Mouse (Mus musculus) kidney, postnatal 0 days (tissue): ENCODE results near the gene Lrrk1. TPM values are rescaled to one million over a fixed set of nuclear protein-coding genes. Genes with fewer than 3 reads are reported as not detected.

Source experiments
- ATAC-seq: fragments of 200-750 bp; cut with Nextera tagmentation; replicated peaks from 2 replicates; pipeline ENCODE4 v1.8.0; 2017; ENCODE audit warnings: low read depth, moderate number of reproducible peaks, moderate TSS enrichment, moderate library complexity; ENCODE audit not compliant: low FRiP score
- DNase-seq: peaks from one replicate; pipeline ENCODE4 v3.0.0-alpha.2; 2016; ENCODE audit warnings: low spot score
- H3K27ac ChIP-seq: fragments of 300-500 bp; sonication (generic); 2 replicates; pipeline ENCODE4 v1.5.1; 2014; ENCODE audit warnings: mild to moderate bottlenecking
- H3K27me3 ChIP-seq: fragments of 300-500 bp; sonication (generic); 2 replicates; pipeline ENCODE4 v1.6.1; 2014; ENCODE audit warnings: low read length, mixed read lengths; ENCODE audit not compliant: insufficient read depth
- H3K36me3 ChIP-seq: fragments of 300-500 bp; sonication (generic); 2 replicates; pipeline ENCODE4 v1.6.1; 2014; ENCODE audit warnings: low read length, mixed read lengths; ENCODE audit not compliant: insufficient read depth
- H3K4me1 ChIP-seq: fragments of 300-500 bp; sonication (generic); replicated peaks from 2 replicates; pipeline ENCODE4 v1.6.1; 2014; ENCODE audit warnings: antibody characterized with exemption, low read length, mixed read lengths; ENCODE audit not compliant: insufficient read depth
- H3K4me2 ChIP-seq: fragments of 300-500 bp; sonication (generic); 2 replicates; pipeline ENCODE4 v1.6.1; 2014; ENCODE audit warnings: mild to moderate bottlenecking, low read length, moderate library complexity, mixed read lengths
- H3K4me3 ChIP-seq: fragments of 300-500 bp; sonication (generic); replicated peaks from 2 replicates; pipeline ENCODE4 v1.5.1; 2014; ENCODE audit warnings: low read depth, low read length
- H3K9ac ChIP-seq: fragments of 300-500 bp; sonication (generic); 2 replicates; pipeline ENCODE4 v1.6.1; 2014; ENCODE audit warnings: low read depth, low read length
- H3K9me3 ChIP-seq: fragments of 300-500 bp; sonication (generic); replicated peaks from 2 replicates; pipeline ENCODE4 v1.6.1; 2016; ENCODE audit warnings: low read length, inconsistent platforms, mixed read lengths
- CTCF ChIP-seq: IDR thresholded peaks from 2 replicates; pipeline ENCODE4 v1.5.1; 2016; ENCODE audit warnings: antibody characterized with exemption, low read depth, mild to moderate bottlenecking, moderate library complexity
- WGBS: fragments of 180-500 bp; shearing (Covaris S2); extraction: QIAGEN DNeasy Blood & Tissue Kit; methylation state at CpG from one replicate; pipeline ENCODE4 v1.1.7; 2014; 5-methylcytosine and 5-hydroxymethylcytosine counted together
- polyA plus RNA-seq: library from polyadenylated mRNA; unstranded; fragments of >200 nt; fragmentation: Nextera tagmentation; extraction: Ambion mirVana; gene quantifications from 2 replicates; pipeline ENCODE4 v1.2.1, GENCODE M21; 2015

Gene Lrrk1
- polyA plus RNA-seq, 1 experiment from 2014 or later = 8.5 TPM

- H3K4me2 ChIP-seq = no peak overlapping the region
- no peaks in the 10 kb centered on the region for H3K27me3 ChIP-seq
- 25% methylated on average over 3 of the region's 3 CpGs for WGBS
- no peak overlapping the region for H3K4me3 ChIP-seq
- no peaks in the 10 kb centered on the region for H3K9me3 ChIP-seq
- ATAC-seq (peak; percentile 61; the same call in 1 of the 2 replicates), DNase-seq (peak; percentile 50)
- no peaks in the 10 kb centered on the region for H3K36me3 ChIP-seq
- no peak overlapping the region for H3K9ac ChIP-seq
- 0 out of 2 replicates have a peak overlapping the region, but pooled peaks have one; percentile 42 for H3K27ac ChIP-seq
- H3K4me1 ChIP-seq = peaks cover 5% of the 10 kb centered on the region; the same call in 1 of the 2 replicates
- no peak for TF ChIP-seq CTCF
These were observed 48.1 kb downstream of the Lrrk1 start for GRCm38 (mm10) chr7:66340044-66340443.

- Histone ChIP-seq H3K9ac (no peak overlapping the region), H3K27me3 (no peaks in the 10 kb centered on the region), H3K36me3 (no peaks in the 10 kb centered on the region), H3K4me3 (no peak overlapping the region), H3K4me2 (no peak overlapping the region), H3K4me1 (peaks cover 5% of the 10 kb centered on the region; the same call in 1 of the 2 replicates), H3K9me3 (no peaks in the 10 kb centered on the region), H3K27ac (0 out of 2 replicates have a peak overlapping the region, but pooled peaks have one; percentile 42)
- 23% methylated on average over 5 of the region's 5 CpGs for WGBS
- DNase-seq (peak; percentile 40), ATAC-seq (no peak)
- TF ChIP-seq CTCF = no peak
These were observed 48.5 kb downstream of the Lrrk1 start for GRCm38 (mm10) chr7:66339625-66340024.

- no peak for TF ChIP-seq CTCF
- DNase-seq (no peak), ATAC-seq (no peak)
- Histone ChIP-seq H3K9me3 (no peaks in the 10 kb centered on the region), H3K4me3 (no peak overlapping the region), H3K27ac (no peak overlapping the region), H3K36me3 (no peaks in the 10 kb centered on the region), H3K9ac (no peak overlapping the region), H3K4me2 (no peak overlapping the region), H3K4me1 (peaks cover 5% of the 10 kb centered on the region; the same call in 1 of the 2 replicates), H3K27me3 (no peaks in the 10 kb centered on the region)
- WGBS = 87% methylated on average over 2 of the region's 2 CpGs
These were observed 51.2 kb downstream of the Lrrk1 start for GRCm38 (mm10) chr7:66336955-66337354.

- peaks cover 5% of the 10 kb centered on the region; the same call in 1 of the 2 replicates for H3K36me3 ChIP-seq
- ATAC-seq = no peak
- H3K4me2 ChIP-seq = no peak overlapping the region
- H3K9me3 ChIP-seq = no peaks in the 10 kb centered on the region
- WGBS = 93% methylated on average over 4 of the region's 4 CpGs
- no peak for TF ChIP-seq CTCF
- H3K4me1 ChIP-seq = no peaks in the 10 kb centered on the region
- no peak overlapping the region for H3K4me3 ChIP-seq
- DNase-seq = no peak
- no peak overlapping the region for H3K9ac ChIP-seq
- no peak overlapping the region for H3K27ac ChIP-seq
- no peaks in the 10 kb centered on the region for H3K27me3 ChIP-seq
These were observed 54.1 kb downstream of the Lrrk1 start for GRCm38 (mm10) chr7:66333906-66334500.

- no peak for ATAC-seq
- WGBS = 85% methylated on average over 8 of the region's 8 CpGs
- H3K4me2 ChIP-seq = no peak overlapping the region
These were observed 55.8 kb downstream of the Lrrk1 start for GRCm38 (mm10) chr7:66332340-66332739.

GRCm38 (mm10) chr7:66330610-66331009, 57.5 kb downstream of the Lrrk1 start:
- DNase-seq (no peak), ATAC-seq (no peak)
- no peak overlapping the region for H3K4me3 ChIP-seq
- H3K4me1 ChIP-seq = no peaks in the 10 kb centered on the region
- no peak overlapping the region for H3K4me2 ChIP-seq
- no peak overlapping the region for H3K27ac ChIP-seq
- H3K9me3 ChIP-seq = no peaks in the 10 kb centered on the region
- H3K27me3 ChIP-seq = no peaks in the 10 kb centered on the region
- 78% methylated on average over 9 of the region's 9 CpGs for WGBS
- peaks cover 5% of the 10 kb centered on the region; the same call in 1 of the 2 replicates for H3K36me3 ChIP-seq
- no peak overlapping the region for H3K9ac ChIP-seq
- no peak for TF ChIP-seq CTCF

More at GRCm38 (mm10) chr7:66332340-66332739, 55.8 kb downstream of the Lrrk1 start:
- no peaks in the 10 kb centered on the region for H3K4me1 ChIP-seq
- H3K9ac ChIP-seq = no peak overlapping the region
- no peaks in the 10 kb centered on the region for H3K9me3 ChIP-seq
- TF ChIP-seq CTCF = no peak
- no peaks in the 10 kb centered on the region for H3K27me3 ChIP-seq
- no peak overlapping the region for H3K4me3 ChIP-seq
- H3K36me3 ChIP-seq = peaks cover 5% of the 10 kb centered on the region; the same call in 1 of the 2 replicates
- H3K27ac ChIP-seq = no peak overlapping the region
- DNase-seq = no peak

- no peak for ATAC-seq
- Histone ChIP-seq H3K9ac (no peak overlapping the region), H3K9me3 (no peaks in the 10 kb centered on the region), H3K36me3 (peaks cover 5% of the 10 kb centered on the region; the same call in 1 of the 2 replicates), H3K4me2 (no peak overlapping the region), H3K27ac (no peak overlapping the region), H3K4me3 (no peak overlapping the region), H3K4me1 (no peaks in the 10 kb centered on the region), H3K27me3 (no peaks in the 10 kb centered on the region)
- WGBS = 95% methylated on average over 2 of the region's 2 CpGs
- no peak for DNase-seq
- no peak for TF ChIP-seq CTCF
These were observed 60.6 kb downstream of the Lrrk1 start for GRCm38 (mm10) chr7:66327516-66327915.
